Mouse (Mus musculus): Measurements from ENCODE around the gene Dgkd.

DNA sequence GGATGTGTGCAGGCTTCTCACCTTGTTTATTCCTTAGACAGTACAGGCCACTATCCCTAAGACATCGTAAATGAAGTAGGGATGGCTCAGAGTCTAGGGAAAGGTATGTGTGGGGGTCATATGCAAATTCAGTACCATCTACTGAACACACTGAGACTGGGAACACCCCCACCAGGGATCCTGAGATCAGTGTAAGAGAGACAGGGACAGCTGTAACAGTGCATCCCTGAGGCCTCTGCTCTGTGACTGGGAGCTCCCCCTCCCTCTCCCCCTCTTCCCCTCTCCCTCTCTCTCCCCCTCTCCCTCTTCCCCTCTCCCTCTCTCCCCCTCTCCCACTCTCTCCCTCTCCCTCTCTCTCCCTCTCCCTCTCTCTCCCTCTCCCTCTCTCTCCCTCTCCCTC is 16.6 kb upstream of the Dgkd start:
- TF ChIP-seq CTCF (IDR thresholded peaks at IDR 0.05; ENCODE audit: borderline replicate concordance, insufficient read depth, low read depth, low read length) (no peak), POLR2A (IDR thresholded peaks at IDR 0.05; ENCODE audit: borderline replicate concordance, insufficient read depth, low read length) (no peak)
